Mouse (Mus musculus) kidney, adult 9 months (tissue): ENCODE data around the gene Sema3a.
"Not testable (repeated sequence)": the region's sequence is repeated elsewhere in the genome, so short reads cannot be mapped to it uniquely, and the experiment has no call there.

Experiments
- DNase-seq: peaks from one replicate; pipeline ENCODE4 v3.0.0; 2022

Gene Sema3a

GRCm38 (mm10) chr5:13573867-13574266 lies 448.7 kb downstream of the Sema3a start:
- DNase-seq, result no peak

GRCm38 (mm10) chr5:13579123-13579522 lies 453.9 kb downstream of the Sema3a start:
- DNase-seq, result no peak

GRCm38 (mm10) chr5:13585559-13586207 lies 460.5 kb downstream of the Sema3a start:
- no peak for DNase-seq

GRCm38 (mm10) chr5:13594422-13594821 lies 469.2 kb downstream of the Sema3a start:
- DNase-seq, result no peak

GRCm38 (mm10) chr5:13611631-13612030 lies 486.4 kb downstream of the Sema3a start:
- no peak for DNase-seq

GRCm38 (mm10) chr5:13612088-13612487 lies 486.9 kb downstream of the Sema3a start:
- no peak for DNase-seq

- not testable (repeated sequence) for DNase-seq
Observed at GRCm38 (mm10) chr5:13614575-13614974, 489.4 kb downstream of the Sema3a start.

GRCm38 (mm10) chr5:13615907-13616306 lies 490.7 kb downstream of the Sema3a start:
- no peak for DNase-seq

- no peak for DNase-seq
Observed at GRCm38 (mm10) chr5:13622578-13622977, 497.4 kb downstream of the Sema3a start.

- DNase-seq, result no peak
Observed at GRCm38 (mm10) chr5:13624754-13625153, 499.5 kb downstream of the Sema3a start.

- no peak for DNase-seq
Observed at GRCm38 (mm10) chr5:13626093-13626492, 500.9 kb downstream of the Sema3a start.

- DNase-seq, result peak; percentile 76
Observed at GRCm38 (mm10) chr5:13628606-13629311, 503.5 kb downstream of the Sema3a start.

- no peak for DNase-seq
Observed at GRCm38 (mm10) chr5:13629916-13630315, 504.7 kb downstream of the Sema3a start.

- peak; percentile 2 for DNase-seq
Observed at GRCm38 (mm10) chr5:13630692-13631091, 505.5 kb downstream of the Sema3a start.

GRCm38 (mm10) chr5:13636237-13636636 lies 511.0 kb downstream of the Sema3a start:
- DNase-seq, result peak; percentile 3
